Mouse (Mus musculus) kidney, adult 2 months (tissue): ENCODE measurements around the gene Galnt4. TPM values are rescaled to one million over a fixed set of nuclear protein-coding genes. Genes with fewer than 3 reads are reported as not detected.

Experiments used
- DNase-seq: peaks from one replicate; pipeline ENCODE4 v3.0.0; 2021
- H3K27ac ChIP-seq: fragments of 200-500 bp; 2 replicates; pipeline ENCODE4 v1.5.1; 2012; ENCODE audit warnings: low read depth, low read length, control low read depth, inconsistent platforms; ENCODE audit not compliant: insufficient read depth
- H3K27me3 ChIP-seq: fragments of 200-500 bp; replicated peaks from 2 replicates; pipeline ENCODE4 v1.6.1; 2012; ENCODE audit warnings: mild to moderate bottlenecking, moderate library complexity, low read length, inconsistent platforms; ENCODE audit not compliant: control insufficient read depth, insufficient read depth
- H3K36me3 ChIP-seq: fragments of 200-500 bp; 2 replicates; pipeline ENCODE4 v1.6.1; 2012; ENCODE audit warnings: mild to moderate bottlenecking, moderate library complexity, low read length, inconsistent platforms; ENCODE audit not compliant: control insufficient read depth, insufficient read depth
- H3K4me1 ChIP-seq: fragments of 200-500 bp; 2 replicates; pipeline ENCODE4 v1.6.1; 2011; ENCODE audit warnings: low read length; ENCODE audit not compliant: control insufficient read depth, insufficient read depth
- H3K4me3 ChIP-seq: fragments of 200-500 bp; 2 replicates; pipeline ENCODE4 v1.5.1; 2011; ENCODE audit warnings: mild to moderate bottlenecking, low read depth, low read length, control low read depth; ENCODE audit not compliant: insufficient read depth
- CTCF ChIP-seq: fragments of 200-500 bp; conservative IDR thresholded peaks from 2 replicates; pipeline ENCODE4 v1.5.1; 2011; ENCODE audit warnings: low read depth, mild to moderate bottlenecking, control low read depth, low read length, moderate library complexity, mixed read lengths; ENCODE audit not compliant: insufficient read depth, insufficient read length
- POLR2A ChIP-seq: fragments of 200-500 bp; IDR thresholded peaks from one replicate; pipeline ENCODE4 v1.6.1; 2011; ENCODE audit warnings: low read depth, low read length, control low read depth
- WGBS: fragments of 180-500 bp; shearing (Covaris S2); methylation state at CpG from one replicate; pipeline ENCODE4 v1.1.7; 2018; 5-methylcytosine and 5-hydroxymethylcytosine counted together
- polyA plus RNA-seq: library from polyadenylated mRNA; depleted of rRNA; stranded (reverse); fragments of >200 nt; gene quantifications from 2 replicates; pipeline ENCODE4 v1.2.3, GENCODE M21; 2012; rRNA removed

Galnt4 gene
- 1.7 and 1.8 TPM in 2 replicates for polyA plus RNA-seq

DNA sequence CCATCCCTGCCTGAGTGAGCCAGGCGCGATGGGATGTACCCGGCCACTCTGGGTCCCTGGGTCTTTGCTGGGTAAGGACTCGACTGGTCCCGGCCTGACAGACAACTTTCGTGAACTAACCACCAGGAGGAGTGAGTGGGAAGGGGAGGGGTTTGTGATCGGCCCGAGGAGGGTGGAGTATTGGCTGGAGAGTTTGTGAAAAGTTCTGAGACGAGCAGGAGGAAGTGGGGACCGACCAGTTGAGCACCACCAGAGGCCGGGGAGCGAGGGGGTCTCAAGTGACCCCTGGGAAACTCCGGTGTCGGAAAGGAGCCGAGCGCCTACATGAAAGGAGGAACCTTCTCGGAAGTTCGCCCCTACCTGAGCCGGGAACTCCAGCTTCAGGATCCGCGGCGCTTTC lies at the start of gene Galnt4:
TSS of gene Galnt4 (plus strand) at position 196 of the 400 bp plus-strand sequence.
- peak within 1 kb of the TSS; percentile 94 for H3K4me3 ChIP-seq
- peak; percentile 92 for DNase-seq
- peaks cover 6% of the 10 kb centered on the region for H3K4me1 ChIP-seq
- under 1% methylated on average over 22 of the region's 22 CpGs for whole genome bisulfite sequencing
- TF ChIP-seq CTCF: peak; percentile 74
- peak; percentile 5 for TF ChIP-seq POLR2A
- H3K36me3 ChIP-seq: no peaks in the 10 kb centered on the region
- no peaks in the 10 kb centered on the region for H3K27me3 ChIP-seq
- peak within 1 kb of the TSS; percentile 69 for H3K27ac ChIP-seq

DNA sequence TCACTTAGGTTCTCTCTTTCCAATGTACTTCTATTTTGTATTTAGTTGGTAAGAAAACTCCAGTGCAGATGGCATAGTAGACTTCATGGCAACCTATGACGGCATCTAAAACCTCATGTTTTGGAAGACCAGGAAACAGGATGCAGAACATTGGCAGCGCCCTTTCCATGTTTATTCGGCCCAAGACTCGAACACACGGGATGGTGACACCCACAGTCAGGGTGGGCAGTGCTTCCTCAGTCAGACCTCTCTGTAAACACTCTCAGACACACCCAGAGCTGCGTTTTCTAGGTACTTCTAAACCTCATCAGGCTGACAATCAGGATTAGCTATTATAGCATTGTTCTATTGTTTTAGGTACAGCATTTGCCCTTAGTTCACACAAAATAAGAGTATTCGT lies 47.4 kb upstream of the Galnt4 start:
- TF ChIP-seq POLR2A (no peak), CTCF (no peak)
- no peaks in the 10 kb centered on the region for H3K36me3 ChIP-seq
- H3K27me3 ChIP-seq: no peaks in the 10 kb centered on the region
- no peaks in the 10 kb centered on the region for H3K4me1 ChIP-seq
- no peak overlapping the region for H3K4me3 ChIP-seq
- 91% methylated on average over 7 of the region's 7 CpGs for WGBS
- H3K27ac ChIP-seq: no peak overlapping the region
- no peak for DNase-seq

DNA sequence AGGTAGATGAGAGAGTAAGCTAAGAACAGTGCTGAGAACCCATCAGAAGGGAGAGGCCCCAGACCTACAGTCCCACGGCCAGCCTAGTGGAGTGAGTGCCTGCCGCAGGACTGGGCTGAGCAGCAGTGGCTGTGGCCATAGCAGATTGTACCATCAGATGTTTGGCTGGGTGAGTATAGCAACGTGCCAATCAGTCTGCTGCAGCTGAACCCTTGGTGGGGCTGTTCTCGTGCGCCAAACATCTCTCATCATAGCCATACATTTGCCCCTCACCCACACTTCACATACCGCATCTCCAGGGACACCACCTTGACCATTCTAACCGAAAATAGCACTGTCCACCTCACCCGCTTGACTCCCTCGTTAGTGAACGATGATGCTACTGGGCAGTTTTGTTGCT lies 46.5 kb upstream of the Galnt4 start:
- DNase-seq: no peak
- WGBS: 90% methylated on average over 10 of the region's 10 CpGs
- H3K27me3 ChIP-seq: no peaks in the 10 kb centered on the region
- no peaks in the 10 kb centered on the region for H3K4me1 ChIP-seq
- no peak overlapping the region for H3K4me3 ChIP-seq
- no peaks in the 10 kb centered on the region for H3K36me3 ChIP-seq
- no peak for TF ChIP-seq POLR2A
- no peak overlapping the region for H3K27ac ChIP-seq

- no peak for DNase-seq
- 68% methylated on average over 5 of the region's 5 CpGs for WGBS
- no peaks in the 10 kb centered on the region for H3K4me1 ChIP-seq
- no peaks in the 10 kb centered on the region for H3K36me3 ChIP-seq
- no peak overlapping the region; the same call in 1 of the 2 replicates for H3K27ac ChIP-seq
- H3K27me3 ChIP-seq: no peaks in the 10 kb centered on the region
- H3K4me3 ChIP-seq: no peak overlapping the region
- TF ChIP-seq CTCF: no peak
Observed at GRCm38 (mm10) chr10:99062546-99062945, 45.4 kb upstream of the Galnt4 start.

DNA sequence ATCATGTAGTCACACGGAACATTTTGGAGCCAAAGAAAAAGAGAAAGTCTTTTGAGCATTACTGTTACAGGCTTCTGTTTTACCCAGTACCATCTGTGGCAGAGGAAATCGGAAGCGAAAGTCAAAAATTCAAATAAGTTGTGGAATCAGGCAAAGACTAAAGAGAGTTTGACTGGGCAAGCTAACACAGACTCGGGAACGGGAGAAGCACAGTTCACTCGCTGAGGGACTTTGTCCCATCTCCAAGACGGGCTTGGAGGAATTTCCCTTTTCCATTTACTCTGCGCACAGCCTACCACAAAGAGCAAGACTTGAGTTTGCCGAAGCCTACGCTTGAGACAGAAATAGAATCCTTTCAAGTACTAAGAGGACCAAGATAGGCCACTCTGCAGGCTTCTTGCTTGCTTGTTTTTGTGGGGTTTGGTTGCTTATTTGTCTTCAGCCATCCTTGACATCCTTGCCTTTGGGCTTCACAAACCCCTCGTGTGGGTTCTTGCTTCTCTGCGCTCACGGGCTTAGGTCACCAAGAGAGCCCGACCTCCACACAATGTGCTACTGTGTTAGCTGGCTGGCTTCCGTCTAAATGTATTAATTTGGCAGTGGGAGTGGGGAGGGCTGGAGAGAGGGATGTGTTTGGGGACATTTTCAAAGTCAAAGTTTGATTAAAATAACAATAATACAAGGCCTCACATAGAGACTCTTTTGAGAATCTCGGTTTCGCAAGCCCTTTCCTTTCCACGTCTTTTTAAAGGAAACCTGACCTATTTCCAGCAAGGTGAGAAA lies 31.7 kb upstream of the Galnt4 start:
- no peak for TF ChIP-seq POLR2A
- no peak for TF ChIP-seq CTCF
- Histone ChIP-seq H3K36me3 (no peaks in the 10 kb centered on the region), H3K4me3 (no peak overlapping the region), H3K4me1 (no peaks in the 10 kb centered on the region), H3K27ac (no peak overlapping the region), H3K27me3 (no peaks in the 10 kb centered on the region)
- 83% methylated on average over 18 of the region's 18 CpGs for WGBS
- no peak for DNase-seq

DNA sequence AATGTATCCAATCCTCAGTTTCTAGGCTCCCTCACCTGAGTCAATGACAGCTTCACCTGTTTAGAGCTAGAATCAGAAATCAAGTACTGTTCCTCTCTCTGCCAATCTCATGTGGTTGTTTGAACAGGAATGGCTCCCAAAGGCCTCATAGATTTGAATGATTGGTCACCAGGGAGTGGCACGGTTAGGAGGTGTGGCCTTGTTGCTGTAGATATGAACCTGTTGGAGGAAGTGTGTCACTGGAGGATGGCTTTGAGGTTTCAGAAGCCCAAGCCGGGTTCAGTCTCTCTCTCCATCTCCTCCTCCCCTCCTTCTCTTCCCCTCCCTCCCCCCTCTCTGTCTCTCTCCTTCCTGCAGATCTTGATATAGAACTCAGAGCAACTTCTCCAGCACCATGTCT lies 29.3 kb upstream of the Galnt4 start:
- TF ChIP-seq CTCF (no peak), POLR2A (no peak)
- no peak overlapping the region for H3K4me3 ChIP-seq
- WGBS: 90% methylated on average over 2 of the region's 2 CpGs
- peaks cover 1% of the 10 kb centered on the region; the same call in 1 of the 2 replicates for H3K4me1 ChIP-seq
- no peaks in the 10 kb centered on the region for H3K36me3 ChIP-seq
- DNase-seq: no peak
- no peaks in the 10 kb centered on the region for H3K27me3 ChIP-seq
- H3K27ac ChIP-seq: no peak overlapping the region

DNA sequence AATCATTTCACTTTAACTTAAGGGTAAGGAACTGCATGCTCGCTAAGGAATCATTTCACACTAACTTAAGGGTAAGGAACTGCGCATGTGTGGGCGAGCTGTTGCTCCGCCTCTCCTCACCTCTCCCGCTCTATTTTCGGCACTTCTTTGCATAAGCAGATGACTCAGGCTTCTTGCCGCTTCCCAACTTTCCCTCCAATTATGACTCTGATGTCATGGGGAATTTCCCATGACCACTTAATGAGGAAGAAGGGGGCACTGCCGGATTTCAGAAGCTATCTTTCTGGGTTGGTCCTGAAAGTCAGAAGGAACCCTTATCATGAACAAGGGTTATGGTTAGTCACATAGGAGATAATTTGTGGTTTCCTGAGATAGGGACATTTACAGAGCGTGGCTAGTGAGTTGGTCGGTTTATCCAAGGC lies 26.4 kb upstream of the Galnt4 start:
- H3K36me3 ChIP-seq: no peaks in the 10 kb centered on the region
- H3K4me3 ChIP-seq: no peak overlapping the region
- TF ChIP-seq POLR2A (no peak), CTCF (no peak)
- H3K27ac ChIP-seq: no peak overlapping the region
- no peaks in the 10 kb centered on the region for H3K27me3 ChIP-seq
- 77% methylated on average over 10 of the region's 10 CpGs for WGBS
- no peak for DNase-seq
- H3K4me1 ChIP-seq: peaks cover 2% of the 10 kb centered on the region; the same call in 1 of the 2 replicates
